8 mouse cellular contexts compared by ENCODE assay signal in genomic region chr19:10304395-10304794, GRCm38 (mm10). TPM values are rescaled to one million over a fixed set of nuclear protein-coding genes. Genes with fewer than 3 reads are reported as not detected.
DNase-seq lines count a peak whose midpoint lies in the region; ATAC-seq and TF ChIP-seq lines count a peak whose summit lies in the region.

No protein-coding gene starts in this region.

- peak overlapping the region; percentile 81 for H3K9ac ChIP-seq in limb, embryonic 14.5 days (ENCODE audit: low read depth, low read length, severe bottlenecking)
- H3K9ac ChIP-seq in stomach, embryonic 15.5 days, result peak overlapping the region; percentile 61; the same call in 1 of the 2 replicates

- TF ChIP-seq CTCF in spleen, adult 2 months (IDR thresholded peaks at IDR 0.05; ENCODE audit: extremely low read depth, insufficient read depth, insufficient read length, insufficient replicate concordance), result no peak

- no peaks in the 10 kb centered on the region for H3K36me3 ChIP-seq in spleen, adult 2 months (ENCODE audit: control insufficient read depth, insufficient read depth, low read length)
- H3K36me3 ChIP-seq in limb, embryonic 14.5 days (ENCODE audit: control insufficient read depth, insufficient read depth, low read length), result no peaks in the 10 kb centered on the region
- no peaks in the 10 kb centered on the region for H3K36me3 ChIP-seq in stomach, embryonic 15.5 days

- peaks cover 8% of the 10 kb centered on the region; the same call in 1 of the 2 replicates for H3K4me1 ChIP-seq in spleen, adult 2 months (ENCODE audit: control insufficient read depth, insufficient read depth, insufficient read length)
- peaks cover 21% of the 10 kb centered on the region for H3K4me1 ChIP-seq in limb, embryonic 14.5 days (ENCODE audit: control insufficient read depth, insufficient read depth, low read length)
- peaks cover 23% of the 10 kb centered on the region; the same call in 1 of the 2 replicates for H3K4me1 ChIP-seq in stomach, embryonic 15.5 days

- peak; percentile 56 for DNase-seq in cerebellum, adult 9-11 months
- no peak for DNase-seq in cerebellum, adult 8-10 months
- no peak for DNase-seq in spleen, adult 2 months (ENCODE audit: low read depth in 1 of 2, low spot score in 2 of 2)
- DNase-seq in spleen, postnatal 10 days (ENCODE audit: low spot score in 2 of 2), result no peak
- no peak for DNase-seq in limb, embryonic 14.5 days (ENCODE audit: low spot score)
- no peak for DNase-seq in adrenal gland, adult (ENCODE audit: inconsistent age in 2 of 2, low spot score in 1 of 2)
- DNase-seq in urinary bladder, adult 18-20 months (ENCODE audit: low spot score in 2 of 2), result no peak

- no peak for TF ChIP-seq POLR2A in spleen, adult 2 months (IDR thresholded peaks at IDR 0.05; ENCODE audit: low read depth, low read length)
- TF ChIP-seq POLR2A in limb, embryonic 14.5 days (IDR thresholded peaks at IDR 0.05; ENCODE audit: borderline replicate concordance, extremely low read depth, insufficient read depth, insufficient read length), result no peak

- H3K4me2 ChIP-seq in limb, embryonic 14.5 days (replicated peaks; ENCODE audit: low read depth, low read length, severe bottlenecking), result peak overlapping the region; percentile 99
- H3K4me2 ChIP-seq in stomach, embryonic 15.5 days, result peak overlapping the region; percentile 90

- H3K4me3 ChIP-seq in spleen, adult 2 months (ENCODE audit: extremely low read depth, insufficient read depth, insufficient read length), result peak overlapping the region; percentile 44; the same call in 1 of the 2 replicates
- H3K4me3 ChIP-seq in limb, embryonic 14.5 days (replicated peaks; ENCODE audit: low read length), result peak overlapping the region; percentile 73
- H3K4me3 ChIP-seq in stomach, embryonic 15.5 days (replicated peaks), result peak overlapping the region; percentile 74

- H3K9me3 ChIP-seq in limb, embryonic 14.5 days (ENCODE audit: control insufficient read depth, low read length), result no peaks in the 10 kb centered on the region
- H3K9me3 ChIP-seq in stomach, embryonic 15.5 days, result no peaks in the 10 kb centered on the region

- ATAC-seq in limb, embryonic 14.5 days (ENCODE audit: low FRiP score, low read depth), result no peak
- peak; percentile 41; the same call in 1 of the 2 replicates for ATAC-seq in stomach, embryonic 15.5 days (ENCODE audit: insufficient read depth, low FRiP score, low read depth)

- WGBS in spleen, adult 2 months, result 10% methylated on average over 37 of the region's 37 CpGs
- WGBS in limb, embryonic 14.5 days, result 6% methylated on average over 37 of the region's 37 CpGs
- 6% methylated on average over 37 of the region's 37 CpGs for WGBS in stomach, embryonic 15.5 days

- H3K27me3 ChIP-seq in spleen, adult 2 months (ENCODE audit: control insufficient read depth, insufficient read depth, low read length), result peaks cover 6% of the 10 kb centered on the region
- H3K27me3 ChIP-seq in limb, embryonic 14.5 days (ENCODE audit: control insufficient read depth, insufficient read depth, low read length), result 0 out of 2 replicates have a peak, but pooled peaks cover 5% of the 10 kb centered on the region
- no peaks in the 10 kb centered on the region for H3K27me3 ChIP-seq in stomach, embryonic 15.5 days (replicated peaks)

- H3K27ac ChIP-seq in spleen, adult 2 months (ENCODE audit: insufficient read depth, low read length), result no peak overlapping the region
- H3K27ac ChIP-seq in limb, embryonic 14.5 days (replicated peaks; ENCODE audit: low read depth, low read length), result no peak overlapping the region
- H3K27ac ChIP-seq in stomach, embryonic 15.5 days, result no peak overlapping the region

RNA-seq across cellular contexts. Expression of gene Dagla, which starts 0.3 kb away (rescaled TPM):
- 4.4 and 5.5 TPM in 2 replicates for polyA plus RNA-seq in spleen, adult 2 months (2012; rRNA removed)
- polyA plus RNA-seq in limb, embryonic 14.5 days (2012; rRNA removed), result 8.1 and 11.1 TPM in 2 replicates
- 2.4 and 2.8 TPM in 2 replicates for polyA plus RNA-seq in limb, embryonic 14.5 days (2014; fragmentation: Nextera tagmentation; extraction: Ambion mirVana)
- 3.3 and 3.7 TPM in 2 replicates for polyA plus RNA-seq in stomach, embryonic 15.5 days (2015; fragmentation: Nextera tagmentation; extraction: Ambion mirVana)
